In genomic region chr14:21165706-21166105, GRCm38 (mm10) we compare ENCODE assay signal across 27 mouse cellular contexts.
A peak's percentile ranks its signal among the peaks of the same experiment; 100 is the strongest.
DNase-seq lines count a peak whose midpoint lies in the region; ATAC-seq and TF ChIP-seq lines count a peak whose summit lies in the region.
"Had no signal": no experiment of that assay in that cellular context is flagged by ENCODE, and none has a peak within 500 bp of the region (broad histone marks: within the 10 kb centered on the region; RNA-seq: fewer than 3 reads in every experiment).

No protein-coding gene starts in this region.

- peak; percentile 39 for DNase-seq in embryo, embryonic 10.5 days (ENCODE audit: low spot score)
- DNase-seq in embryo, embryonic 9.5 days (ENCODE audit: extremely low spot score) = no peak
- DNase-seq in midbrain, embryonic 10.5 days (ENCODE audit: low spot score) = no peak
- peak; percentile 39 for DNase-seq in brain, embryonic 14.5 days (ENCODE audit: low read depth)
- DNase-seq: adrenal gland, adult 8-10 months; adrenal gland, postnatal 25 days; cerebellum, adult 11 months; cerebellum, adult 2 months; cerebellum, adult 9-11 months; cerebellum, postnatal 25 days; gastrocnemius, postnatal 10 days; gastrocnemius, postnatal 36 days; heart, adult 2 months; heart, postnatal 14 days; heart, postnatal 4 days had no signal

- H3K9ac ChIP-seq in forebrain, embryonic 12.5 days = no peak overlapping the region
- no peak overlapping the region for H3K9ac ChIP-seq in forebrain, embryonic 16.5 days (replicated peaks; ENCODE audit: low read depth, low read length)
- no peak overlapping the region for H3K9ac ChIP-seq in midbrain, embryonic 13.5 days (replicated peaks)
- H3K9ac ChIP-seq: embryonic facial prominence, embryonic 13.5 days; forebrain, embryonic 15.5 days; heart, embryonic 13.5 days; hindbrain, embryonic 15.5 days had no signal

- H3K36me3 ChIP-seq in forebrain, embryonic 12.5 days (replicated peaks) = no peaks in the 10 kb centered on the region
- H3K36me3 ChIP-seq in forebrain, embryonic 16.5 days (ENCODE audit: control insufficient read depth, insufficient read depth) = no peaks in the 10 kb centered on the region
- H3K36me3 ChIP-seq in midbrain, embryonic 10.5 days = no peaks in the 10 kb centered on the region
- no peaks in the 10 kb centered on the region for H3K36me3 ChIP-seq in midbrain, embryonic 13.5 days
- H3K36me3 ChIP-seq: embryonic facial prominence, embryonic 10.5 days; embryonic facial prominence, embryonic 13.5 days; forebrain, embryonic 15.5 days; heart, embryonic 10.5 days; hindbrain, embryonic 15.5 days had no signal

- no peaks in the 10 kb centered on the region for H3K27me3 ChIP-seq in forebrain, embryonic 12.5 days
- H3K27me3 ChIP-seq in forebrain, embryonic 16.5 days (replicated peaks; ENCODE audit: control insufficient read depth, insufficient read depth, low read length) = no peaks in the 10 kb centered on the region
- H3K27me3 ChIP-seq in midbrain, embryonic 10.5 days (ENCODE audit: low read depth, poor library complexity, severe bottlenecking) = no peaks in the 10 kb centered on the region
- H3K27me3 ChIP-seq in midbrain, embryonic 13.5 days = no peaks in the 10 kb centered on the region
- H3K27me3 ChIP-seq: embryonic facial prominence, embryonic 13.5 days; forebrain, embryonic 15.5 days; heart, embryonic 13.5 days; hindbrain, embryonic 15.5 days had no signal

- no peak overlapping the region for H3K4me3 ChIP-seq in forebrain, embryonic 12.5 days (replicated peaks)
- no peak overlapping the region for H3K4me3 ChIP-seq in forebrain, embryonic 16.5 days (replicated peaks; ENCODE audit: low read length)
- H3K4me3 ChIP-seq in midbrain, embryonic 10.5 days = no peak overlapping the region
- H3K4me3 ChIP-seq in midbrain, embryonic 13.5 days (replicated peaks) = no peak overlapping the region
- H3K4me3 ChIP-seq: embryonic facial prominence, embryonic 10.5 days; embryonic facial prominence, embryonic 13.5 days; erythroblast, embryonic 14.5 days; forebrain, embryonic 15.5 days; heart, adult 2 months; heart, embryonic 10.5 days; heart, embryonic 13.5 days; hindbrain, embryonic 15.5 days had no signal

- ATAC-seq in forebrain, embryonic 12.5 days (ENCODE audit: low FRiP score) = no peak
- ATAC-seq in forebrain, embryonic 16.5 days = no peak
- no peak for ATAC-seq in midbrain, embryonic 13.5 days
- ATAC-seq: activated CD4-positive, CD25-positive, alpha-beta regulatory T cell, adult 4 months; forebrain, embryonic 15.5 days; intestine, postnatal 0 days had no signal

- peaks cover 7% of the 10 kb centered on the region for H3K4me1 ChIP-seq in forebrain, embryonic 12.5 days
- no peaks in the 10 kb centered on the region for H3K4me1 ChIP-seq in forebrain, embryonic 16.5 days (replicated peaks; ENCODE audit: control insufficient read depth, insufficient read depth, low read length)
- peaks cover 10% of the 10 kb centered on the region; the same call in 1 of the 2 replicates for H3K4me1 ChIP-seq in midbrain, embryonic 10.5 days
- peaks cover 5% of the 10 kb centered on the region; the same call in 1 of the 2 replicates for H3K4me1 ChIP-seq in midbrain, embryonic 13.5 days (replicated peaks)
- H3K4me1 ChIP-seq: embryonic facial prominence, embryonic 10.5 days; forebrain, embryonic 15.5 days; heart, embryonic 10.5 days; hindbrain, embryonic 15.5 days had no signal

- H3K9me3 ChIP-seq in forebrain, embryonic 12.5 days = no peaks in the 10 kb centered on the region
- H3K9me3 ChIP-seq in forebrain, embryonic 16.5 days (ENCODE audit: control insufficient read depth, low read length) = no peaks in the 10 kb centered on the region
- no peaks in the 10 kb centered on the region for H3K9me3 ChIP-seq in midbrain, embryonic 10.5 days (replicated peaks)
- H3K9me3 ChIP-seq in midbrain, embryonic 13.5 days = no peaks in the 10 kb centered on the region
- H3K9me3 ChIP-seq: embryonic facial prominence, embryonic 10.5 days; embryonic facial prominence, embryonic 13.5 days; forebrain, embryonic 15.5 days; heart, embryonic 10.5 days; heart, embryonic 13.5 days; hindbrain, embryonic 15.5 days had no signal

- H3K27ac ChIP-seq in forebrain, embryonic 12.5 days = 0 out of 2 replicates have a peak overlapping the region, but pooled peaks have one; percentile 3
- no peak overlapping the region for H3K27ac ChIP-seq in forebrain, embryonic 16.5 days (ENCODE audit: low read length)
- 0 out of 2 replicates have a peak overlapping the region, but pooled peaks have one; percentile 42 for H3K27ac ChIP-seq in midbrain, embryonic 10.5 days (replicated peaks)
- H3K27ac ChIP-seq in midbrain, embryonic 13.5 days = no peak overlapping the region
- H3K27ac ChIP-seq: embryonic facial prominence, embryonic 10.5 days; embryonic facial prominence, embryonic 13.5 days; forebrain, embryonic 15.5 days; heart, adult 2 months; heart, embryonic 10.5 days; heart, embryonic 13.5 days; hindbrain, embryonic 15.5 days had no signal

- no peak for TF ChIP-seq POLR2A in brain, embryonic 14.5 days (IDR thresholded peaks at IDR 0.05; ENCODE audit: borderline replicate concordance, extremely low read depth, insufficient read depth, insufficient read length, poor library complexity, severe bottlenecking)

- WGBS in forebrain, embryonic 12.5 days = 40% methylated on average over 10 of the region's 10 CpGs
- WGBS in forebrain, embryonic 16.5 days = 35% methylated on average over 10 of the region's 10 CpGs
- 82% methylated on average over 10 of the region's 10 CpGs for WGBS in midbrain, embryonic 10.5 days
- WGBS in midbrain, embryonic 13.5 days = 47% methylated on average over 10 of the region's 10 CpGs

- H3K4me2 ChIP-seq in forebrain, embryonic 12.5 days = no peak overlapping the region
- H3K4me2 ChIP-seq in forebrain, embryonic 16.5 days (ENCODE audit: low read length) = no peak overlapping the region
- no peak overlapping the region for H3K4me2 ChIP-seq in midbrain, embryonic 13.5 days (replicated peaks)
- H3K4me2 ChIP-seq: embryonic facial prominence, embryonic 13.5 days; forebrain, embryonic 15.5 days; heart, embryonic 13.5 days; hindbrain, embryonic 15.5 days had no signal

- TF ChIP-seq CTCF in brain, embryonic 14.5 days (IDR thresholded peaks at IDR 0.05; ENCODE audit: borderline replicate concordance, extremely low read depth, insufficient read depth, insufficient read length) = no peak

Comparison
In these comparisons a context has a peak if more than half of its experiments do, and no peak if none do; other contexts are left out.
1. DNase-seq: peak in embryo, embryonic 10.5 days (single experiment) and brain, embryonic 14.5 days (single experiment); none in embryo, embryonic 9.5 days (single experiment) and midbrain, embryonic 10.5 days (single experiment).
2. H3K27ac ChIP-seq: peak in forebrain, embryonic 12.5 days (single experiment) and midbrain, embryonic 10.5 days (single experiment); none in forebrain, embryonic 16.5 days (single experiment) and midbrain, embryonic 13.5 days (single experiment).